Mouse (Mus musculus) c-Kit-positive CD71-positive TER-119-positive erythroid progenitor cells, embryonic 14.5 days (primary cell): Measurements from ENCODE around the gene Gpr146.

Source experiments
- DNase-seq: peaks from one replicate; pipeline ENCODE4 v3.0.0-alpha.2; 2013; ENCODE audit warnings: low spot score

The Gpr146 gene

GRCm38 (mm10) chr5:139429818-139430341 lies 52.4 kb downstream of the Gpr146 start:
- DNase-seq: no peak

DNA sequence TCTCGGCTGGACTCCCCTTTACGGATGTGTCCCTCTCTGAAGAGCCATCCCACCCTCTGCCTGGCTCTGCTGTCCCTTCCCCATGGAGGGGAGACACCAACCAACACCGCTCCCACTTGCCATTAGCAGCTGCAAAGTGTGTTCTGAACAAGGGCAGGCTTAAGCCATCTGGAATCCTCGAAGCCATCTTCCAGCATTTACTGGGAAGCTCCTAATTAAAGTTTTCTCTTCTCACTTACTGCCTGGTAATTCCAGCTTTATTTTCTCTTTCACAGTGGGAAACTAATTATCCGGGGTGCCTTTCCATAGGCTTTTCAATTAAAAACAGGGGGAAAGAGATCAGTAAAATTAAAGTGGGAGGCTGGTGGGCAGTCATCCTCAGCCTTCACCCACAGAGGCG lies 54.8 kb downstream of the Gpr146 start:
- DNase-seq: no peak

DNA sequence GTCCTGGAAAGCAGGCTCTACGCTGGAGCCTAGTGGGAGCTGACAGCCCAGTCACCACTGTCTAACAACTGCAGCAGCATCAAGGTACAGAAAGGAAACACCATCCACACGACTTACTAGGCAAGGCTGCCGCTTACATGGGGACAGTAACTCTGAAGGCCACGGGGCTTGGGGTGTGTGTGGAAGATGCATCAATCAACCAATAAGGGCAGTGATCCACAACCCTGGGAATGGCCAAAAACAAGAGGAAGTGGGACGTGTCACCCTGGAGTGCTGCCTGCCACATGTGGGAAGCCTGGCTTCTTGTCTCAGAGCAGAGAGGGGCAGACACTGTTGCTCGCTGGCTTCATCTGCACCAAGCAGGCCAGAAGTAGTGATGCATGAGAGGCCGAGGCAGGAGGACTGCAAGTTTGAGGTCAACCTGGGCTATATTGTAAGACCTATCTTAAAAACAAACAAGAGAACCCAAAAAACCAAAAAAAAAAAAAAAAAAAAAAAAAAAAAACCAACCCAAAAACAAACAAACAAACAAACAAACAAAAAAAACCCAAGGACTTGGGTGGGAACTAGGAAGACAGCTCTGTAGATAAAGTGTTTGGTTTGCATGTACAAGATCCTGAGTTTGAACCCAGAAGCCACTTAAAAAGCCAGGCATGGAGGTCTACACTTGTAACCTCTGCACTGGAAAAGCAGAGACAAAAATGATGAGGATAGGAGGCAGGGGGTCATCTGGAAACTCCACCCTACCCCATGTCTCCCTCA lies 55.4 kb downstream of the Gpr146 start:
- DNase-seq: no peak

- no peak for DNase-seq
Measured at GRCm38 (mm10) chr5:139433842-139434568, 56.5 kb downstream of the Gpr146 start.

DNA sequence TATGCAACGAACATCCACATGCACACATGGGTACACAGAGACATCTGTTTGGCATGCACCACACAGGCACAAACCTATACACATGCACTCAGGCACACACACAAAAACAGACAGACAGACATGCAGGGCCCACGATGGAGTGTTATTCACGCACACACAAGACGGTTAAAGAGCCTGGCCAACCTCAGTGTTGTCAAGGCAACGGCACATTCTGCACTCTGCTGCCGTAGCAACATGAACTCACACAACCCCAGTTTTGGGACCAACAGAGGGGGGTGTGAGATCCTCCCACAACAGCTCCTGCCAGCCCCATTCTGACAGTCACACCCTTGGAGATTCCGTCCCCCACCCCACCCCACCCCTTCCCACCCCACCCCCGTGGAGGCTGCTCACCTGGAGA lies 57.4 kb downstream of the Gpr146 start:
- no peak for DNase-seq

GRCm38 (mm10) chr5:139437769-139438168 lies 60.3 kb downstream of the Gpr146 start:
- no peak for DNase-seq

DNA sequence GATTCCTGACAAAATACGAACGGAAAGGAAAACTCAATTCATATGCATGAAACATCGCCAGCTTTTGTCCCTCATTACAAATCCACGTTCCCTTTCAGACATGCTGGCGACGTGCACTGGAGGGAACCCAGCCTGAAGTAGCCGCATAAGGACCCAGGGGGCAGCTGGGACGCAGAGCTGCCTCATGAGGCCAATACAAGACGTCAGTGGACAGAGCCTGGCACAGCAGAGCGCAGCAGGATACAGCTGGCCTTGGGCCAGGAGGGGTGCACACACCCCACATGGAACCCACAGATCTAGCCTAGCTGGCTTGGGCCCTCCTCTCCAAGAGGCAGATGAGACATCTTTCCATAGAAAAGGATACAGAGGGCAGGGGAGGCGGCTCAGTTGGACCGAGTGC lies 60.9 kb downstream of the Gpr146 start:
- no peak for DNase-seq

DNA sequence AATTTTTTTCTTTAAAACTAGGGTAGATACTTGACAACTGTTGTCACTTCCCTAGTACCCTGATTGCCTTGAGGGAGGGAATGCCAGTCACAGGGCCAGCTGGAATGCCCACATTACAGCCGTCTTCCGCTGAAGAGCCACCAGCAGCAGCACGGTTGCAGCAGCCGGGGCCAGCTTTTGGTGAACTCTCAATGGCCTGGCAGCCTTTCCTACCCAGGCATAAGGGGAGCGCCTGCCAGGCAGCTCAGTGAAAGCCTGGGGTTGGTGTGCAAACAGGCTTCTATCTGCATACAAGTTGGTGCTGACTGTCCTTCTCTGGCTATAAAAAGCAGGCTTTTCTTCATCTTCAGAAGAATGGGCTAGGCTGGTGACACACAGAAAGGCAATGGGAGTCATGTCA lies 63.0 kb downstream of the Gpr146 start:
- DNase-seq: no peak

DNA sequence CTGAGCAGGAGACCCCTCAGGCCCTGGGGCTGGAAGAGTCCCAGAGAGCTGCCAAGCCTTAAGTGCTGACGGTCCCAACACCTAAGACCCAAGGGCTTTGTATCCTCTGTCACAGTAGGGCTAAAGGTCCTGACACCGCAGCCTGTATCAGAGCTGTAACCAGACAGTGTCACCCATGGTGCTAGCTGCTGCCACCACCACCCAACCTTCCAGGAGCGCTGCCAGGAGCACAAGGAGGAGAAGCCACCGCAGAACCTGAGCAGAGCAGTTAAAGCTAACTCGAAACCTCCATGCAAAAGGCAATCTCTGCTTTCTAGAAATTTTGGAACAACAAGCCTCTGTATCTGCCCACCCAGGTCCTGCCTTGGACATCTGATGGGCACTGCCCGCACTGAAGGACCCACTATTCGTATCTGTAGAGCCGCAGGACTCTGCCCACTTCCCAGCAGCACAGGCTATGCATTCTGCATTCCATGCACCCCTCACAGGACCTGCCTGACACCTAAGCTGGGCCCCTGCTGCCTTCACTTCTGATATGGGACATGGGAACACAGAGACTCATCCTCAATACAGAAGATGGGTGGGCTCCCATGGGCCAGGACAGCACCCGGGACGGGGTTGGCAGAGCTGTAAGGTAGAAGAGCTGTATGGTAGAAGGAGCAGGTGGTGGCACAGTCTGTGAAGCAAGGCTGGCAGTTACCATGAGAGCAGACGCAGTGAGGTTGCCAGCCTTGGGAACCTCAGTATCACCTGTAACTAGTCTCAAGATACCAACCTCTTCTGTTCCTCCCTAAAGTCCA lies 63.6 kb downstream of the Gpr146 start:
- no peak for DNase-seq

DNA sequence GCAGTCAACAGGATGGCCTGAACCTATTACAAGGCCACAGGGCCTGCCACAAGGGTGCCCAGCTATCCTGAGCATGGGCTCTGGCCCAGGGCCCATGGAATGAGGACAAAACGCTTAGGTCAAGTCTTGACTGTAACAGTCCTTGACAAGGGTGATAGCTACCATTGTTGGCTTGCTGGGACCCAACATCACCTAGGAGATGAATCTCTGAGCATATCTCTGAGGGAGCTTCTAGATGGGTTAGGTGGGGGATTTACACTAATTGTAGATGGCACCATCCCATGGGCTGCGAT lies 64.2 kb downstream of the Gpr146 start:
- DNase-seq: no peak

DNA sequence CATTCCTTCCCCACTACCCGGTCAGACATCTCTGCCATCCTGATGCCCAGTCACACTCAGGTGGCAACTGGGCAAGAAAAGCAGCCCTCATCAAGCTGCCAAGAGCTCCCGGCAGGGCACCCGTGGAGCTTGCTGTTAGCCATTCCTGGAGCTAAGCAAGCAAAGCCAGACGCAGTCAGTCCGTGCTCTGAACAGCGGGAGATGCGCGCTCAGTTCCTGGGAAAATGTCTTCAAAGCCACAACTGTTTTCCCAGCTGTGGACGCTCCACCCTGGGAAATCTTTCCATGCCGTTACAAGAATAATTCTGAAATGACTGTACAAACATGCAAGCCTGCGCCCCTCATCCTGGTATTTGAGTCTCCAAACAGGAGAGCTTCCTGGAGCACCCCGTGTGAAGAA lies 64.9 kb downstream of the Gpr146 start:
- DNase-seq: no peak

GRCm38 (mm10) chr5:139442962-139443361 lies 65.5 kb downstream of the Gpr146 start:
- no peak for DNase-seq

GRCm38 (mm10) chr5:139445258-139445657 lies 67.8 kb downstream of the Gpr146 start:
- no peak for DNase-seq
